8 mouse cellular contexts compared by ENCODE assay signal in genomic region chr11:40692101-40692509, GRCm38 (mm10). TPM values are rescaled to one million over a fixed set of nuclear protein-coding genes. Genes with fewer than 3 reads are reported as not detected.
DNase-seq lines count a peak whose midpoint lies in the region; ATAC-seq and TF ChIP-seq lines count a peak whose summit lies in the region.

No protein-coding gene starts in this region.

- peaks cover 22% of the 10 kb centered on the region for H3K4me1 ChIP-seq in kidney, embryonic 16.5 days (ENCODE audit: insufficient read depth, low read length)
- peaks cover 29% of the 10 kb centered on the region for H3K4me1 ChIP-seq in forebrain, embryonic 12.5 days
- H3K4me1 ChIP-seq in liver, embryonic 12.5 days = peaks cover 32% of the 10 kb centered on the region
- peaks cover 17% of the 10 kb centered on the region for H3K4me1 ChIP-seq in stomach, embryonic 15.5 days

- CTCF ChIA-PET in Patski (lab: Charles Lee) = no interaction called here

- H3K27ac ChIP-seq in kidney, embryonic 16.5 days (ENCODE audit: low read length) = peak overlapping the region; percentile 98
- H3K27ac ChIP-seq in forebrain, embryonic 12.5 days = peak overlapping the region; percentile 95
- H3K27ac ChIP-seq in liver, embryonic 12.5 days = peak overlapping the region; percentile 96
- H3K27ac ChIP-seq in stomach, embryonic 15.5 days = peak overlapping the region; percentile 95

- H3K27me3 ChIP-seq in kidney, embryonic 16.5 days (ENCODE audit: insufficient read depth, low read length) = no peaks in the 10 kb centered on the region
- H3K27me3 ChIP-seq in Patski = no peaks in the 10 kb centered on the region
- no peaks in the 10 kb centered on the region for H3K27me3 ChIP-seq in forebrain, embryonic 12.5 days
- no peaks in the 10 kb centered on the region for H3K27me3 ChIP-seq in liver, embryonic 12.5 days (replicated peaks)
- H3K27me3 ChIP-seq in stomach, embryonic 15.5 days (replicated peaks) = no peaks in the 10 kb centered on the region

- no peak for DNase-seq in kidney, adult 11 months
- DNase-seq in Patski (ENCODE audit: low read depth, low spot score) (no peak), MN1 (ENCODE audit: low spot score) (no peak)
- no peak for DNase-seq in thymus, postnatal 36 days

- TF ChIP-seq CTCF in Patski (IDR thresholded peaks at IDR 0.05) = no peak

- H3K36me3 ChIP-seq in kidney, embryonic 16.5 days (ENCODE audit: insufficient read depth, low read length) = peaks cover 5% of the 10 kb centered on the region; the same call in 1 of the 2 replicates
- peaks cover 5% of the 10 kb centered on the region for H3K36me3 ChIP-seq in forebrain, embryonic 12.5 days (replicated peaks)
- peaks cover 15% of the 10 kb centered on the region for H3K36me3 ChIP-seq in liver, embryonic 12.5 days
- H3K36me3 ChIP-seq in stomach, embryonic 15.5 days = no peaks in the 10 kb centered on the region

- in situ Hi-C loops in Patski (cut with MboI; ENCODE audit: low pct_unique_long_range_greater_than_20kb) = no loop called here

- peak; percentile 75 for ATAC-seq in kidney, embryonic 16.5 days (ENCODE audit: low FRiP score, low TSS enrichment)
- peak; percentile 57 for ATAC-seq in Patski
- peak; percentile 74 for ATAC-seq in forebrain, embryonic 12.5 days (ENCODE audit: low FRiP score)
- peak; percentile 88 for ATAC-seq in liver, embryonic 12.5 days
- ATAC-seq in stomach, embryonic 15.5 days (ENCODE audit: insufficient read depth, low FRiP score, low read depth) = peak; percentile 82

- POLR2A ChIA-PET in Patski (lab: Charles Lee) = interaction anchor here (0.7 to 1.0 kb wide), 2 partner anchors 50 to 53 kb away, joined by 3 read pairs; no protein-coding TSS in a partner anchor

- H3K9ac ChIP-seq in kidney, embryonic 16.5 days (replicated peaks; ENCODE audit: low read length) = peak overlapping the region; percentile 78
- peak overlapping the region; percentile 80 for H3K9ac ChIP-seq in forebrain, embryonic 12.5 days
- peak overlapping the region; percentile 79 for H3K9ac ChIP-seq in liver, embryonic 12.5 days
- H3K9ac ChIP-seq in stomach, embryonic 15.5 days = peak overlapping the region; percentile 65

- H3K4me2 ChIP-seq in kidney, embryonic 16.5 days (replicated peaks; ENCODE audit: low read depth, low read length) = peak overlapping the region; percentile 86
- peak overlapping the region; percentile 68 for H3K4me2 ChIP-seq in forebrain, embryonic 12.5 days
- H3K4me2 ChIP-seq in liver, embryonic 12.5 days = peak overlapping the region; percentile 91
- peak overlapping the region; percentile 79 for H3K4me2 ChIP-seq in stomach, embryonic 15.5 days

- under 1% methylated on average over 28 of the region's 28 CpGs for WGBS in kidney, embryonic 16.5 days
- 0% methylated on average over 28 of the region's 28 CpGs for WGBS in forebrain, embryonic 12.5 days
- 1% methylated on average over 28 of the region's 28 CpGs for WGBS in liver, embryonic 12.5 days (ENCODE audit: insufficient replicate concordance)
- WGBS in stomach, embryonic 15.5 days = under 1% methylated on average over 28 of the region's 28 CpGs

- peak overlapping the region; percentile 76 for H3K4me3 ChIP-seq in kidney, embryonic 16.5 days (ENCODE audit: low read length)
- peak overlapping the region; percentile 84 for H3K4me3 ChIP-seq in forebrain, embryonic 12.5 days (replicated peaks)
- H3K4me3 ChIP-seq in liver, embryonic 12.5 days = peak overlapping the region; percentile 86
- peak overlapping the region; percentile 94 for H3K4me3 ChIP-seq in stomach, embryonic 15.5 days (replicated peaks)

- no peaks in the 10 kb centered on the region for H3K9me3 ChIP-seq in kidney, embryonic 16.5 days (ENCODE audit: low read length)
- no peaks in the 10 kb centered on the region for H3K9me3 ChIP-seq in forebrain, embryonic 12.5 days
- no peaks in the 10 kb centered on the region for H3K9me3 ChIP-seq in liver, embryonic 12.5 days (replicated peaks)
- H3K9me3 ChIP-seq in stomach, embryonic 15.5 days = no peaks in the 10 kb centered on the region

RNA-seq across cellular contexts. Expression of gene Mat2b, which starts 2.9 kb away (rescaled TPM):
- 115 TPM in 2 replicates for polyA plus RNA-seq in kidney, embryonic 16.5 days (2015; fragmentation: Nextera tagmentation; extraction: Ambion mirVana)
- 101 TPM for polyA plus RNA-seq in Patski (2021)
- polyA plus RNA-seq in forebrain, embryonic 12.5 days (2016; fragmentation: Nextera tagmentation; extraction: Ambion mirVana) = 80.3 and 84.8 TPM in 2 replicates
- 64.8 and 65.8 TPM in 2 replicates for polyA plus RNA-seq in liver, embryonic 12.5 days (2016; fragmentation: Nextera tagmentation; extraction: Ambion mirVana)
- 84.4 and 89.6 TPM in 2 replicates for polyA plus RNA-seq in stomach, embryonic 15.5 days (2015; fragmentation: Nextera tagmentation; extraction: Ambion mirVana)

RNA-seq across cellular contexts. Expression of gene Hmmr, which starts 41.1 kb away (rescaled TPM):
- polyA plus RNA-seq in kidney, embryonic 16.5 days (2015; fragmentation: Nextera tagmentation; extraction: Ambion mirVana) = 43.2 and 49.1 TPM in 2 replicates
- polyA plus RNA-seq in Patski (2021) = 27.7 TPM
- polyA plus RNA-seq in forebrain, embryonic 12.5 days (2016; fragmentation: Nextera tagmentation; extraction: Ambion mirVana) = 64.3 and 68.3 TPM in 2 replicates
- 80.7 and 80.9 TPM in 2 replicates for polyA plus RNA-seq in liver, embryonic 12.5 days (2016; fragmentation: Nextera tagmentation; extraction: Ambion mirVana)
- 48.0 and 51.0 TPM in 2 replicates for polyA plus RNA-seq in stomach, embryonic 15.5 days (2015; fragmentation: Nextera tagmentation; extraction: Ambion mirVana)

RNA-seq across cellular contexts. Expression of gene Nudcd2, which starts 41.4 kb away (rescaled TPM):
- polyA plus RNA-seq in kidney, embryonic 16.5 days (2015; fragmentation: Nextera tagmentation; extraction: Ambion mirVana) = 161 and 170 TPM in 2 replicates
- polyA plus RNA-seq in Patski (2021) = 84.7 TPM
- 151 and 171 TPM in 2 replicates for polyA plus RNA-seq in forebrain, embryonic 12.5 days (2016; fragmentation: Nextera tagmentation; extraction: Ambion mirVana)
- 128 TPM in 2 replicates for polyA plus RNA-seq in liver, embryonic 12.5 days (2016; fragmentation: Nextera tagmentation; extraction: Ambion mirVana)
- polyA plus RNA-seq in stomach, embryonic 15.5 days (2015; fragmentation: Nextera tagmentation; extraction: Ambion mirVana) = 130 and 151 TPM in 2 replicates
